Mouse (Mus musculus) midbrain, embryonic 15.5 days (tissue): ENCODE measurements around the gene Stag1. TPM values are rescaled to one million over a fixed set of nuclear protein-coding genes. Genes with fewer than 3 reads are reported as not detected.

Source experiments
- ATAC-seq: fragments of 200-750 bp; cut with Nextera tagmentation; replicated peaks from 2 replicates; pipeline ENCODE4 v1.8.0; 2017; ENCODE audit warnings: moderate TSS enrichment
- H3K27ac ChIP-seq: fragments of 300-500 bp; sonication (generic); 2 replicates; pipeline ENCODE4 v1.5.1; 2015; ENCODE audit warnings: mild to moderate bottlenecking, inconsistent platforms
- H3K27me3 ChIP-seq: fragments of 300-500 bp; sonication (generic); replicated peaks from 2 replicates; pipeline ENCODE4 v1.6.1; 2015; ENCODE audit warnings: inconsistent platforms
- H3K36me3 ChIP-seq: fragments of 300-500 bp; sonication (generic); replicated peaks from 2 replicates; pipeline ENCODE4 v1.6.1; 2015; ENCODE audit warnings: inconsistent platforms
- H3K4me1 ChIP-seq: fragments of 300-500 bp; sonication (generic); 2 replicates; pipeline ENCODE4 v1.6.1; 2015; ENCODE audit warnings: inconsistent platforms
- H3K4me2 ChIP-seq: fragments of 300-500 bp; sonication (generic); 2 replicates; pipeline ENCODE4 v1.6.1; 2015; ENCODE audit warnings: inconsistent platforms, mild to moderate bottlenecking, moderate library complexity
- H3K4me3 ChIP-seq: fragments of 300-500 bp; sonication (generic); 2 replicates; pipeline ENCODE4 v1.5.1; 2015; ENCODE audit warnings: mild to moderate bottlenecking, inconsistent platforms
- H3K9ac ChIP-seq: fragments of 300-500 bp; sonication (generic); 2 replicates; pipeline ENCODE4 v1.6.1; 2015; ENCODE audit warnings: mild to moderate bottlenecking, inconsistent platforms
- H3K9me3 ChIP-seq: fragments of 300-500 bp; sonication (generic); 2 replicates; pipeline ENCODE4 v1.6.1; 2016; ENCODE audit warnings: inconsistent platforms
- WGBS: fragments of 180-500 bp; shearing (Covaris S2); methylation state at CpG from one replicate; pipeline ENCODE4 v1.1.7; 2015; ENCODE audit warnings: mixed read lengths; 5-methylcytosine and 5-hydroxymethylcytosine counted together
- polyA plus RNA-seq: library from polyadenylated mRNA; unstranded; fragments of >200 nt; fragmentation: Nextera tagmentation; extraction: Ambion mirVana; gene quantifications from 2 replicates; pipeline ENCODE4 v1.2.1, GENCODE M21; 2015

Gene Stag1
- polyA plus RNA-seq, 1 experiment from 2014 or later: 33.7 TPM

DNA sequence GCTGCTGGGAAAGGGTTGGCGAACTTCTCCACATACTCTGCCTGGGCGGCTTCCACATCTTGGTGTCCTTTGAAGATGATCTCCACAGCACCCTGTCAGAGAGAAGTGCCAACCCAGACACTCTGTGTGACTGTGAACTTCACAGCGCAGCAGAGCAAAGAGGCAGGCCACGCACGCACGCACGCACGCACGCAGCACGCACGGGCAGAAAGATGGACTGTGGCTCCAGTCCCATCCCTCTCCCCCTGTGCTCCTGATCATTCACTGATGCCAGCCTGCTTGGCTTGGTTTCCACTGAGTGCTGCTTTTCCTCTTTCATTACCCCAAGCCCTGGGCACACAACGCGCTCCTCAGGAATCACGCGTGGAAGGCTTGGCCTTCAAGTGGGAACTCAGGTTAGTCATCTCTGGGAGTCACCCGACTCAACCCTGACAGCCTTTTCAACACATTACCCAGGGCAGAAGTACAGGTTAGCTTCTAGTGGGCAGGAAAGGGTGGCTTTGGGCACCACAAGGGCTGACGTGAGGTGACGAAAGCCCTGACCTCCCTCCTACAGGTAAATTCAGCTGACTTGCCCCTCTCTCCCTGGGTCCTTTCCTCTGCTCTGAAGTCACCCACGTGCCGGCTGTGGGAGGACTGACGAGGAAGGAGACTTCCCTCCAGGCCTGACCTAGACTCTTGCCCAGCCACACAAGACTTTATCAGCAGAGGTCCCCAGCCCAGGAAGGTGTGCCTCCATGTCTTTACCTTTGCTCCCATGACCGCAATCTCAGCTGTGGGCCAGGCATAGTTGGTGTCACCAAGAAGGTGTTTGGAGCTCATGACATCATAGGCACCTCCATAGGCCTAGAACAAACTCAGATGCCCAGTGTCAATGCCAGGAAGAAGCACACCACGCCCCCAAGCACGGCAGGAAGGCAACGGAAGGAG lies 387.0 kb downstream of the Stag1 start:
- no peak for ATAC-seq
- H3K27ac ChIP-seq: no peak overlapping the region
- H3K4me3 ChIP-seq: no peak overlapping the region
- WGBS: 97% methylated on average over 25 of the region's 25 CpGs
- H3K36me3 ChIP-seq: peaks cover 17% of the 10 kb centered on the region; the same call in 1 of the 2 replicates
- no peaks in the 10 kb centered on the region for H3K9me3 ChIP-seq
- H3K4me1 ChIP-seq: no peaks in the 10 kb centered on the region
- no peak overlapping the region for H3K9ac ChIP-seq
- H3K4me2 ChIP-seq: no peak overlapping the region
- H3K27me3 ChIP-seq: no peaks in the 10 kb centered on the region

DNA sequence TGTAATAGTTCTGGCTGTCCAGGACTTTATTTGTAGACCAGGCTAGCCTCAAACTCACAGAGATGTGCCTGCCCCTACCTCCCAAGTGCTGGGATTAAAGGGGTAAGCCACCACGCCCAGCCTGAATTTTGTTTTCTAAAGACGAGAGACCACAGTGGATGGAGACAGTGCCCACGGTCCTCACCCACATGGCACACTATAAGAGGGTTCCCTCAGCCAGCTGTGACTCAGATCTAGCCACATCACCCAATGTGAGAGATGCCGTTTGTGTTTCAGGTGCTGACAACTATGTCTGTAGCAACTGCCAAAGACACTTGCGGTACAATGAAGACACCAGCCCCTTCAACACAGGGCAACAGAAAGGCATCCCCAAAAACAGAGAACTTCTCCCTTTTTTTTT lies 389.4 kb downstream of the Stag1 start:
- 98% methylated on average over 5 of the region's 5 CpGs for WGBS
- no peak for ATAC-seq
- no peaks in the 10 kb centered on the region for H3K9me3 ChIP-seq

GRCm38 (mm10) chr9:100987850-100988249 lies 390.3 kb downstream of the Stag1 start:
- no peak overlapping the region for H3K27ac ChIP-seq
- H3K9ac ChIP-seq: no peak overlapping the region
- H3K36me3 ChIP-seq: peaks cover 14% of the 10 kb centered on the region; the same call in 1 of the 2 replicates
- no peaks in the 10 kb centered on the region for H3K4me1 ChIP-seq
- no peak overlapping the region for H3K4me3 ChIP-seq
- no peaks in the 10 kb centered on the region for H3K27me3 ChIP-seq
- no peak overlapping the region for H3K4me2 ChIP-seq
- 87% methylated on average over 3 of the region's 3 CpGs for WGBS
- no peak for ATAC-seq
- H3K9me3 ChIP-seq: no peaks in the 10 kb centered on the region

More for the DNA sequence above, 389.4 kb downstream of the Stag1 start:
- Histone ChIP-seq H3K27me3 (no peaks in the 10 kb centered on the region), H3K36me3 (peaks cover 17% of the 10 kb centered on the region; the same call in 1 of the 2 replicates), H3K27ac (no peak overlapping the region), H3K4me2 (no peak overlapping the region), H3K9ac (no peak overlapping the region), H3K4me3 (no peak overlapping the region), H3K4me1 (no peaks in the 10 kb centered on the region)

- H3K9me3 ChIP-seq: no peaks in the 10 kb centered on the region
- peaks cover 17% of the 10 kb centered on the region; the same call in 1 of the 2 replicates for H3K36me3 ChIP-seq
- no peak overlapping the region for H3K4me3 ChIP-seq
- H3K4me2 ChIP-seq: no peak overlapping the region
- H3K27ac ChIP-seq: no peak overlapping the region
- 90% methylated on average over 5 of the region's 5 CpGs for WGBS
- H3K9ac ChIP-seq: no peak overlapping the region
- no peaks in the 10 kb centered on the region for H3K4me1 ChIP-seq
- H3K27me3 ChIP-seq: no peaks in the 10 kb centered on the region
- no peak for ATAC-seq
Observed at GRCm38 (mm10) chr9:100990609-100991008, 393.0 kb downstream of the Stag1 start.

- Histone ChIP-seq H3K9ac (no peak overlapping the region), H3K27ac (no peak overlapping the region), H3K9me3 (no peaks in the 10 kb centered on the region), H3K4me1 (no peaks in the 10 kb centered on the region), H3K36me3 (peaks cover 13% of the 10 kb centered on the region; the same call in 1 of the 2 replicates), H3K4me2 (no peak overlapping the region), H3K27me3 (no peaks in the 10 kb centered on the region), H3K4me3 (no peak overlapping the region)
- WGBS: 99% methylated on average over 2 of the region's 2 CpGs
- ATAC-seq: no peak
Observed at GRCm38 (mm10) chr9:100991321-100991720, 393.7 kb downstream of the Stag1 start.

GRCm38 (mm10) chr9:100992191-100992590 lies 394.6 kb downstream of the Stag1 start:
- Histone ChIP-seq H3K36me3 (peaks cover 12% of the 10 kb centered on the region; the same call in 1 of the 2 replicates), H3K9ac (no peak overlapping the region), H3K27ac (no peak overlapping the region), H3K4me2 (no peak overlapping the region), H3K4me1 (no peaks in the 10 kb centered on the region), H3K4me3 (no peak overlapping the region), H3K9me3 (no peaks in the 10 kb centered on the region), H3K27me3 (no peaks in the 10 kb centered on the region)
- WGBS: 77% methylated on average over 2 of the region's 2 CpGs
- ATAC-seq: no peak

GRCm38 (mm10) chr9:100993937-100994336 lies 396.3 kb downstream of the Stag1 start:
- ATAC-seq: no peak
- H3K4me1 ChIP-seq: no peaks in the 10 kb centered on the region
- no peaks in the 10 kb centered on the region for H3K9me3 ChIP-seq
- peaks cover 12% of the 10 kb centered on the region; the same call in 1 of the 2 replicates for H3K36me3 ChIP-seq
- H3K27me3 ChIP-seq: no peaks in the 10 kb centered on the region
- 87% methylated on average over 4 of the region's 4 CpGs for WGBS
- H3K4me3 ChIP-seq: no peak overlapping the region
- no peak overlapping the region for H3K27ac ChIP-seq
- H3K9ac ChIP-seq: no peak overlapping the region
- no peak overlapping the region for H3K4me2 ChIP-seq

GRCm38 (mm10) chr9:100997138-100997537 lies 399.5 kb downstream of the Stag1 start:
- no peak overlapping the region for H3K4me3 ChIP-seq
- H3K36me3 ChIP-seq: peaks cover 12% of the 10 kb centered on the region; the same call in 1 of the 2 replicates
- H3K27me3 ChIP-seq: no peaks in the 10 kb centered on the region
- H3K9ac ChIP-seq: no peak overlapping the region
- H3K4me2 ChIP-seq: no peak overlapping the region
- 94% methylated on average over 2 of the region's 2 CpGs for WGBS
- no peak for ATAC-seq
- no peak overlapping the region for H3K27ac ChIP-seq
- no peaks in the 10 kb centered on the region for H3K4me1 ChIP-seq
- no peaks in the 10 kb centered on the region for H3K9me3 ChIP-seq

- 94% methylated on average over 4 of the region's 4 CpGs for WGBS
- Histone ChIP-seq H3K36me3 (no peaks in the 10 kb centered on the region; the same call in 1 of the 2 replicates), H3K4me2 (no peak overlapping the region), H3K9ac (no peak overlapping the region), H3K27me3 (no peaks in the 10 kb centered on the region), H3K9me3 (no peaks in the 10 kb centered on the region), H3K4me1 (no peaks in the 10 kb centered on the region), H3K27ac (no peak overlapping the region), H3K4me3 (no peak overlapping the region)
- ATAC-seq: no peak
Observed at GRCm38 (mm10) chr9:101002053-101002452, 404.5 kb downstream of the Stag1 start.

DNA sequence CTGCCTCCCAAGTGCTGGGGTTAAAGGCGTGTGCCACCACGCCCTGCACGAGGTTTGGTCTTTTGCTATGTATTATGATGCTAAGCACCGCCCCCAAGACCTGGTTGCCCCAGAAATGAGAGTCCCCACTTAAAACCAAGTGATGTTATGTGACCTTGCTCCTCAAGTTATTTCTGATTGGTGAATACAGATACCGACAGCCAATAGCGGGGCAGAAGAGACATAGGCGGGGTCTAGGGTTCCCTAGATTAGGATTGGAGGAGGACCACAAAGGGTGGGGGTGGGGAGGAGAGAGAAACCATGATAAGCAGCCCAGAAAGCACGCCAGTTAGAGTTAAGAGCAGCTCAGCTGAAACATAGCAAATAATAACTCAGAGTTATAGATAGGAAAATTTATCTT lies 405.2 kb downstream of the Stag1 start:
- Histone ChIP-seq H3K27ac (no peak overlapping the region), H3K36me3 (no peaks in the 10 kb centered on the region; the same call in 1 of the 2 replicates), H3K4me2 (no peak overlapping the region), H3K9me3 (no peaks in the 10 kb centered on the region), H3K9ac (no peak overlapping the region), H3K4me3 (no peak overlapping the region), H3K4me1 (no peaks in the 10 kb centered on the region), H3K27me3 (no peaks in the 10 kb centered on the region)
- 97% methylated on average over 8 of the region's 8 CpGs for WGBS
- no peak for ATAC-seq

GRCm38 (mm10) chr9:101003302-101003701 lies 405.7 kb downstream of the Stag1 start:
- Histone ChIP-seq H3K36me3 (no peaks in the 10 kb centered on the region; the same call in 1 of the 2 replicates), H3K4me2 (no peak overlapping the region), H3K9ac (no peak overlapping the region), H3K27ac (no peak overlapping the region), H3K4me1 (no peaks in the 10 kb centered on the region), H3K9me3 (no peaks in the 10 kb centered on the region), H3K27me3 (no peaks in the 10 kb centered on the region), H3K4me3 (no peak overlapping the region)
- 92% methylated on average over 5 of the region's 5 CpGs for WGBS
- ATAC-seq: no peak

DNA sequence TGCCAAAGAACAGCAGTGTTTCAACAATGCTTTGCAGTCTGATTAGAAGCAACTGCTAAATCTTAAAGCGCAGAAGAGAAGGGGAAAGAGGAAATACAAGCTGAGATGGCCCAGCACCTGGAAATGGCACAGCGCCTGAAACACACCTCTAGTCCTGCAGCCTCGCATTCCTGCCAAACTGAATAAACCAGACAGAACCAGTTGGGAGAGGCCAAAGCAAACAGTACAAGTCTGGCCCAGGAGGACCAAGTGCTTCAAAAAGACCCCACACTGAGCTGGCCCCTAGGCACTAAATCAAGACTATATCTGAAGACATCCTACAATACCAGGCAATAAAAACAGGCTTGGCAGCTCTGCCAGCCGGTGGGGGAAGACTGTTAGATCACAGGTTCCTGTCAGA lies 408.3 kb downstream of the Stag1 start:
- no peaks in the 10 kb centered on the region for H3K36me3 ChIP-seq
- 88% methylated on average over 4 of the region's 4 CpGs for WGBS
- H3K9ac ChIP-seq: no peak overlapping the region
- no peaks in the 10 kb centered on the region for H3K27me3 ChIP-seq
- ATAC-seq: no peak
- H3K9me3 ChIP-seq: no peaks in the 10 kb centered on the region
- no peak overlapping the region for H3K27ac ChIP-seq
- no peaks in the 10 kb centered on the region for H3K4me1 ChIP-seq
- H3K4me2 ChIP-seq: no peak overlapping the region
- no peak overlapping the region for H3K4me3 ChIP-seq
